Mouse (Mus musculus) heart, embryonic 14.5 days (tissue): ENCODE measurements around the gene Colgalt2. TPM values are rescaled to one million over a fixed set of nuclear protein-coding genes. Genes with fewer than 3 reads are reported as not detected.

Experiments used
- ATAC-seq: fragments of 200-750 bp; cut with Nextera tagmentation; 2 replicates; pipeline ENCODE4 v1.8.0; 2017; ENCODE audit warnings: low read depth, moderate TSS enrichment; ENCODE audit not compliant: insufficient number of reproducible peaks, insufficient read depth, low FRiP score
- H3K27ac ChIP-seq, 2 experiments: fragments of 200-500 bp in 1 of 2; fragments of 300-500 bp in 1 of 2; sonication (generic) in 1 of 2; replicated peaks in 1 of 2; 2 replicates each; pipeline ENCODE4 v1.5.1; 2012 to 2014; ENCODE audit warnings: low read depth in 2 of 2, low read length in 2 of 2, control low read depth in 1 of 2, mild to moderate bottlenecking in 1 of 2, mixed read lengths in 1 of 2; ENCODE audit not compliant: control insufficient read depth in 1 of 2, insufficient read depth in 1 of 2
- H3K27me3 ChIP-seq: fragments of 300-500 bp; sonication (generic); 2 replicates; pipeline ENCODE4 v1.6.1; 2014; ENCODE audit warnings: mild to moderate bottlenecking, low read length, control low read depth; ENCODE audit not compliant: control insufficient read depth, insufficient read depth
- H3K36me3 ChIP-seq: fragments of 300-500 bp; sonication (generic); 2 replicates; pipeline ENCODE4 v1.6.1; 2014; ENCODE audit warnings: mild to moderate bottlenecking, control low read depth, low read length, mixed read lengths; ENCODE audit not compliant: control insufficient read depth, insufficient read depth
- H3K4me1 ChIP-seq, 2 experiments: fragments of 200-500 bp in 1 of 2; fragments of 300-500 bp in 1 of 2; sonication (generic) in 1 of 2; 2 replicates each; pipeline ENCODE4 v1.6.1; 2012 to 2014; ENCODE audit warnings: low read length in 2 of 2, control low read depth in 1 of 2, mixed read lengths in 1 of 2; ENCODE audit not compliant: control insufficient read depth in 2 of 2, insufficient read depth in 2 of 2
- H3K4me2 ChIP-seq: fragments of 300-500 bp; sonication (generic); 2 replicates; pipeline ENCODE4 v1.6.1; 2014; ENCODE audit warnings: mild to moderate bottlenecking, low read length
- H3K4me3 ChIP-seq, 2 experiments: fragments of 200-500 bp in 1 of 2; fragments of 300-500 bp in 1 of 2; sonication (generic) in 1 of 2; 2 replicates each; pipeline ENCODE4 v1.5.1; 2012 to 2014; ENCODE audit warnings: low read length in 2 of 2, mild to moderate bottlenecking in 2 of 2, control low read depth in 1 of 2, low read depth in 1 of 2, moderate library complexity in 1 of 2; ENCODE audit not compliant: control insufficient read depth in 1 of 2, insufficient read depth in 1 of 2
- H3K9ac ChIP-seq: fragments of 300-500 bp; sonication (generic); 2 replicates; pipeline ENCODE4 v1.6.1; 2014; ENCODE audit warnings: mild to moderate bottlenecking, low read length
- H3K9me3 ChIP-seq: fragments of 300-500 bp; sonication (generic); 2 replicates; pipeline ENCODE4 v1.6.1; 2016; ENCODE audit warnings: low read length, control low read depth; ENCODE audit not compliant: control insufficient read depth
- WGBS: fragments of 180-500 bp; shearing (Covaris S2); extraction: QIAGEN DNeasy Blood & Tissue Kit; methylation state at CpG from one replicate; pipeline ENCODE4 v1.1.7; 2014; 5-methylcytosine and 5-hydroxymethylcytosine counted together
- polyA plus RNA-seq: library from polyadenylated mRNA; unstranded; fragments of >200 nt; fragmentation: Nextera tagmentation; extraction: Ambion mirVana; gene quantifications from 2 replicates; pipeline ENCODE4 v1.2.1, GENCODE M21; 2014

Colgalt2 gene
- polyA plus RNA-seq, 1 experiment from 2014 or later: 2.8 TPM

DNA sequence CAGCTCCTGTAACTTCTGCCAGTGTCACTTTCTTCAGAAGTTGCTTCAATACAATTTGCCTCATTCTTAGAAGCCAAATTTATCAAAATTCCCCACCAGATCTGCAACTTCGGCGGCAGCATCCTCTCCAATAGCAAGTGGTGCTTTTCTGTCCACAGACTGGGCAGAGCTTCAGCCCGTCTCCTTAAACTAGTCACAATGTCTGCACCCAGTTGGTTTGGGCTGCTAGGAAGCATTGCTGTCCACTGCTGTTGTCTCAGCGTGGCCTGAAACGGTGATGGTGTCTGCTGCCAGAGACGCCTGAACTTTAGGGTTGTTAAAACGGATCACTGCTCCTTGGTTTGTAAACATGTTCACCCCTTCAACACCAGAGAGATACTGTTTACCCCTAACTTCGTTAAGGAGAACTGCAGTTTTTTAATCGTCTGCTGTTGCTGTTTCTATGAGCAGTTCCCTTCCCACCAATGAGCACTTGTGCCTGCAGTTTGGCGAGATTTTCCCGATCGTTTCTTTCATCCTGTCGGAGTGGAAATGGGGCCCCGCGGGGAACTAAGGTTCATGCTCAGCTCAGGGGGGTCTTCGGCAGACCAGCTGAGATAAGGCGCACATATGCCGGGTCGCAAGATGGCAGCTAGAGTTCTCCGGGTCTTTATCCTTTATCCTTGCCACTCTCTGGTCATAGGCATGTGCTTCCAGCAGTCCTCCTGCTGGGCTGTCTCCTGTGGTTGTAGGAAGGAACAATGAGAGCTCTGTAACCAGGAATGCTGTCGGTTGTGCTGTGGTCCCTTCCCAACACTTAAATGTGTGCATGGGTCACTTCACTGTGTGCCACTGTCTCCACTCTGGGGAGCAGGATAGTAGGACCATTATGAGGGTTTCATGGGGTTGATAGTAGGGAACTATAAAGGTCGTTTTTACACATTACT, 7.7 kb downstream of the Colgalt2 start:
- 30% methylated on average over 22 of the region's 22 CpGs for WGBS
- H3K9me3 ChIP-seq: no peaks in the 10 kb centered on the region
- no peaks in the 10 kb centered on the region for H3K36me3 ChIP-seq
- peak overlapping the region in 1 of 2 experiments; percentile 24; a peak in 2 of 4 replicates for H3K4me3 ChIP-seq
- H3K9ac ChIP-seq: peak overlapping the region; percentile 63
- peaks cover 2 to 6% of the 10 kb centered on the region in 2 experiments; a peak in 2 of 4 replicates for H3K4me1 ChIP-seq
- H3K4me2 ChIP-seq: peak overlapping the region; percentile 62
- no peak for ATAC-seq
- H3K27me3 ChIP-seq: no peaks in the 10 kb centered on the region
- H3K27ac ChIP-seq: no peak overlapping the region

DNA sequence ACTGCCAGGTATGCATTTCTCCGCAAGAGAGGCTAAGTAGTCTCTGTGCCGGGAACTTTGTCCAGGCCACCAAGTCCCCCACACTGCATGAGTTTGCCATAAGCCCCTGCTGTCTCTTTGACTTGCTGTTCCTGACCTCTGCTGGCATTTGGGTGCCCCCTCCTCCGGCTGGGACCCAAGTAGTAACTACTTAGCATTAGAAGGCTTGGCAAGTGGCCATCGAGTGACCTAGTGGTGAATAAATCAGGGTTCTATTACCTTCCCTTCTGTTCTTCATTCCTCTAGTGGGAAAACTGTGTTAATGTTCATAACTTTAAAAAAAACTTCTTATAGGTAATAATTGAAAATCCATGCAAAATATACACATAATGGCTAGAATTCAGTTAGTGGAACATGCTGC, 9.7 kb downstream of the Colgalt2 start:
- H3K9ac ChIP-seq: no peak overlapping the region
- peaks cover 2 to 6% of the 10 kb centered on the region in 2 experiments; a peak in 2 of 4 replicates for H3K4me1 ChIP-seq
- 80% methylated on average over 4 of the region's 4 CpGs for WGBS
- no peaks in the 10 kb centered on the region for H3K36me3 ChIP-seq
- no peak for ATAC-seq
- no peaks in the 10 kb centered on the region for H3K27me3 ChIP-seq
- H3K27ac ChIP-seq: no peak overlapping the region
- H3K4me3 ChIP-seq: no peak overlapping the region
- H3K9me3 ChIP-seq: no peaks in the 10 kb centered on the region
- H3K4me2 ChIP-seq: no peak overlapping the region

DNA sequence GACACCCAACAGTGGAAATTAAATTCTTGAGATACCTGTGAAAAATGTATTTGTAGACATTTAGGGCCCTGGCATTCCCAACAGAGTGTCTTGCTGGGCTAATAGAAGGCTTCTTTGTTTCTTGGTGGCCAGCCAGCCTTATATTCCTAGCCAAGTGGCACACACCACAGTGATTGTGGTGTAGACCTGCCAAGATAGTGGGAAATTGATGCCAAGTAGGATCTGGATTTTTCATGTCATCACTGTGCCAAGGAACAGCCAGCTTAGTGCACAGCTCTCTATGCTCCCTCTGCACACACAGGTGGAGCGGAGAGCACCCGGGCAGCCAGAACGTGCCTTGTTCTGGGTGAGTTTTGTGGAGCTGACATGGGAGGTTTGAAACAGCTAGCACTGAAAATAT, 11.0 kb downstream of the Colgalt2 start:
- 84% methylated on average over 3 of the region's 3 CpGs for WGBS
- H3K4me2 ChIP-seq: no peak overlapping the region
- no peaks in the 10 kb centered on the region for H3K9me3 ChIP-seq
- H3K4me1 ChIP-seq: peaks cover 3 to 6% of the 10 kb centered on the region in 2 experiments; a peak in 2 of 4 replicates
- no peaks in the 10 kb centered on the region for H3K27me3 ChIP-seq
- H3K4me3 ChIP-seq: no peak overlapping the region
- ATAC-seq: no peak
- H3K27ac ChIP-seq: no peak overlapping the region
- H3K36me3 ChIP-seq: no peaks in the 10 kb centered on the region
- H3K9ac ChIP-seq: no peak overlapping the region

DNA sequence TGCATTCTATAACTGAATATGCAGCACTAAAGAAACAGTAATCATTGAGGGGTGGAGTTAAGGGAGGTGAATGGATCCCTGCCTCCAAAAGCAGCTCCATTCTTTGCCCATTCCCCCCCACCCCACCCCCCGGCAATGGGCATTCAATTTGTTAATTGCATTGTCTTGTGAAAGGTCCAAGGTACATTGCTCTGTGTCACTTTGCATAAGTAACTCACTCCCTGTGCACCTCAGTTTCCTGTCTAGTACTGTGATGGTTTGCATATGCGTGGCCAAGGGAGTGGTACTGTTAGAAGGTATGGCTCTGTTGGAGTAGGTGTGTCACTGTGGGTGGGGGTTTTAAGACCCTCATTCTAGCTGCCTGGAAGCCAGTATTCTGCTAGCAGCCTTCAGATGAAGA, 13.5 kb downstream of the Colgalt2 start:
- H3K27me3 ChIP-seq: no peaks in the 10 kb centered on the region

DNA sequence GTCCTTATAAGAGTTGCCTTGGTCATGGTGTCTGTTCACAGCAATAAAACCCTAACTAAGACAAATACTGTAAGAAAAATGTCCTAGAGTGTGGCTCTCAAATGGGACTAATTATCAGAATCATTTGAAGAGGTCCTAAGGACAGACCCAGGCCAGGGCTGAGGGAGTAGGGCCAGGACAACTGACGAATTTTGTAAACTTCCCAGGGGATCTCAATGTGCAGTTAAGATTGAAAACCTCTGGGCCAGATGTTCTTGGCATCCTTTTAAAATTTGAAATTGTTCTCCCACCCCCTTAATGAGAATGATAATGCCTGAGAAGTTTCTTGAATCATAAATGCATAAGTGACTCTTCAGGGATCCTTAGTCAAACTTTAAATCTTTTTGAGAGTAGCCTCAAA, 14.3 kb downstream of the Colgalt2 start:
- no peaks in the 10 kb centered on the region for H3K9me3 ChIP-seq
- no peak overlapping the region for H3K9ac ChIP-seq
- no peak overlapping the region for H3K4me3 ChIP-seq
- H3K4me1 ChIP-seq: peaks cover 10 to 19% of the 10 kb centered on the region in 2 experiments
- no peak for ATAC-seq
- no peak overlapping the region for H3K27ac ChIP-seq
- no peak overlapping the region for H3K4me2 ChIP-seq
- H3K27me3 ChIP-seq: no peaks in the 10 kb centered on the region
- 90% methylated on average over 1 of the region's 1 CpGs for WGBS
- H3K36me3 ChIP-seq: no peaks in the 10 kb centered on the region

More for the DNA sequence above, 13.5 kb downstream of the Colgalt2 start:
- no peaks in the 10 kb centered on the region for H3K36me3 ChIP-seq
- no peak overlapping the region for H3K9ac ChIP-seq
- H3K9me3 ChIP-seq: no peaks in the 10 kb centered on the region
- no peak for ATAC-seq
- 92% methylated on average over 2 of the region's 2 CpGs for WGBS
- no peak overlapping the region for H3K27ac ChIP-seq
- H3K4me3 ChIP-seq: no peak overlapping the region
- H3K4me2 ChIP-seq: no peak overlapping the region
- H3K4me1 ChIP-seq: peaks cover 10 to 17% of the 10 kb centered on the region in 2 experiments

DNA sequence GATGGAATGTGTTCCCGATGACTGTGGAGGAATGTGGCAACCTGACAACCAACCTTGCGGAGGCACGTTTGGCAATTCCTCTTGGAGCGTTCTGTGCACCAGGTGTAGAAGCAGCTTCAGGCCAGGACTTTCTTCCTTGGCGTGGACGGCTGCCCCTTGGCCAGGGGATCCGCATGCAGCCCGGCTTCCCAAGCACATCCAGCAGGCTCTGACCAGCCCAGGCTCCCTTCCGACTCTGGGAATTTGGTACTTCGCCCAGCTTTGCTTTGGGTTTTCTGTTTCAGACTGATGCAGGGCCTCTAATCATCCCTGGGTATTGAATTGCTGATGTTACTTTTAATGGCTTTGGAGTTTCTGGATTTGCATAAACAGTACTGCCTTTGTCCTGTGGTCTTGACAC, 14.8 kb downstream of the Colgalt2 start:
- 75% methylated on average over 10 of the region's 10 CpGs for WGBS
- Histone ChIP-seq H3K4me1 (peaks cover 10 to 19% of the 10 kb centered on the region in 2 experiments), H3K9ac (no peak overlapping the region), H3K4me2 (no peak overlapping the region), H3K27me3 (no peaks in the 10 kb centered on the region), H3K36me3 (no peaks in the 10 kb centered on the region), H3K9me3 (no peaks in the 10 kb centered on the region), H3K27ac (no peak overlapping the region), H3K4me3 (no peak overlapping the region)
- no peak for ATAC-seq

DNA sequence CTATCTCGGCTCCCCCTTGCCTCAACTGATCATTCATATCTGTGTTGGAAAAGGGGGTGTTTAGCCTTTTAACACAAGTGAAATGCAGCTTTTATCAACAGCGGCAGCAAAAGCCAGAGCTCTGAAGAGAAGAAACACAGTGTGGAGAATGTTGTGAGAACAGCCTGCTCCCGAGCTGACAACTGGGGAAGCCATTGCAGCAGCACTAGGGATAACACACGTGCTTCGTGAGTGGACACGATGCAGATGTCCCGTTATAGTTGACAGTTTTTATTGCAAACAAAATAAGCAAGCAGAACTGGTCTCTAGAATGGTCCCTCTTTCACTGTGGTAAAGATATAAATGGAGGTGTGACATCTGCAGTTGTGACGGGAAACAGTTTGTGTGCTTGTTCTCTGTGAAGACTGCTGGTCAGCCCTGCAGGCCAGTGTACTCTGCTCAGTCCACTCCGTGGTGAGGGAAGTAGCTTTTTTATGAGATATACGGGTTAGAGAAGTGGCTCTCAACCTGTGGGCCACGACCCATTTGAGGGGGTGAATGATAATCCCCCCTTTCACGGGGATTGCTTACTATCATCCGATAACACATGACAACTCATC, 16.8 kb downstream of the Colgalt2 start:
- WGBS: 40% methylated on average over 13 of the region's 13 CpGs
- ATAC-seq: no peak

More for the DNA sequence above, 16.8 kb downstream of the Colgalt2 start:
- Histone ChIP-seq H3K4me1 (peaks cover 10 to 19% of the 10 kb centered on the region in 2 experiments), H3K4me2 (no peak overlapping the region), H3K27me3 (no peaks in the 10 kb centered on the region), H3K9me3 (no peaks in the 10 kb centered on the region), H3K36me3 (no peaks in the 10 kb centered on the region), H3K9ac (no peak overlapping the region), H3K27ac (no peak overlapping the region), H3K4me3 (no peak overlapping the region)
